Mouse (Mus musculus) kidney, embryonic 14.5 days (tissue): ENCODE results near the gene Flywch1. TPM values are rescaled to one million over a fixed set of nuclear protein-coding genes. Genes with fewer than 3 reads are reported as not detected.

Source experiments
- ATAC-seq: fragments of 200-750 bp; cut with Nextera tagmentation; 2 replicates; pipeline ENCODE4 v1.8.0; 2017; ENCODE audit warnings: moderate number of reproducible peaks, mild to moderate bottlenecking, moderate TSS enrichment, moderate library complexity; ENCODE audit not compliant: low FRiP score, low TSS enrichment
- H3K27ac ChIP-seq: fragments of 300-500 bp; sonication (generic); 2 replicates; pipeline ENCODE4 v1.5.1; 2014; ENCODE audit warnings: low read depth, mild to moderate bottlenecking, low read length, moderate library complexity, mixed read lengths
- H3K27me3 ChIP-seq: fragments of 300-500 bp; sonication (generic); 2 replicates; pipeline ENCODE4 v1.6.1; 2014; ENCODE audit warnings: mild to moderate bottlenecking, low read length; ENCODE audit not compliant: control insufficient read depth, insufficient read depth
- H3K36me3 ChIP-seq: fragments of 300-500 bp; sonication (generic); 2 replicates; pipeline ENCODE4 v1.6.1; 2014; ENCODE audit warnings: low read length, mixed read lengths; ENCODE audit not compliant: control insufficient read depth, insufficient read depth
- H3K4me1 ChIP-seq: fragments of 300-500 bp; sonication (generic); 2 replicates; pipeline ENCODE4 v1.6.1; 2014; ENCODE audit warnings: low read length, mixed read lengths; ENCODE audit not compliant: control insufficient read depth, insufficient read depth
- H3K4me2 ChIP-seq: fragments of 300-500 bp; sonication (generic); replicated peaks from 2 replicates; pipeline ENCODE4 v1.6.1; 2014; ENCODE audit warnings: low read depth, mild to moderate bottlenecking, low read length
- H3K4me3 ChIP-seq: fragments of 300-500 bp; sonication (generic); 2 replicates; pipeline ENCODE4 v1.5.1; 2014; ENCODE audit warnings: mild to moderate bottlenecking, low read length
- H3K9ac ChIP-seq: fragments of 300-500 bp; sonication (generic); 2 replicates; pipeline ENCODE4 v1.6.1; 2014; ENCODE audit warnings: low read depth, mild to moderate bottlenecking, low read length, moderate library complexity
- H3K9me3 ChIP-seq: fragments of 300-500 bp; sonication (generic); 2 replicates; pipeline ENCODE4 v1.6.1; 2016; ENCODE audit warnings: low read length; ENCODE audit not compliant: control insufficient read depth
- WGBS: fragments of 180-500 bp; shearing (Covaris S2); extraction: QIAGEN DNeasy Blood & Tissue Kit; methylation state at CpG from one replicate; pipeline ENCODE4 v1.1.7; 2014; 5-methylcytosine and 5-hydroxymethylcytosine counted together
- polyA plus RNA-seq: library from polyadenylated mRNA; unstranded; fragments of >200 nt; fragmentation: Nextera tagmentation; extraction: Ambion mirVana; gene quantifications from 2 replicates; pipeline ENCODE4 v1.2.1, GENCODE M21; 2014

Flywch1 gene
- polyA plus RNA-seq: 73.0 and 91.7 TPM in 2 replicates

GRCm38 (mm10) chr17:23771284-23772218 is at the start of gene Flywch1:
Gene Flywch1, minus strand, starts transcription at chr17:23771602.
- peak within 1 kb of the TSS; percentile 93 for H3K9ac ChIP-seq
- H3K27me3 ChIP-seq: no peaks in the 10 kb centered on the region
- H3K36me3 ChIP-seq: peaks cover 4% of the 10 kb centered on the region; the same call in 1 of the 2 replicates
- peak; percentile 98 for ATAC-seq
- H3K27ac ChIP-seq: peak within 1 kb of the TSS; percentile 71
- no peaks in the 10 kb centered on the region for H3K9me3 ChIP-seq
- peak within 1 kb of the TSS; percentile 88 for H3K4me3 ChIP-seq
- H3K4me1 ChIP-seq: peaks cover 7% of the 10 kb centered on the region; the same call in 1 of the 2 replicates
- whole genome bisulfite sequencing: 3% methylated on average over 50 of the region's 58 CpGs
- peak within 1 kb of the TSS; percentile 76 for H3K4me2 ChIP-seq

GRCm38 (mm10) chr17:23820731-23821130 is 49.3 kb upstream of the Flywch1 start:
- no peak overlapping the region for H3K4me3 ChIP-seq
- H3K27ac ChIP-seq: no peak overlapping the region
- WGBS: 98% methylated on average over 5 of the region's 5 CpGs
- peaks cover 24% of the 10 kb centered on the region for H3K9me3 ChIP-seq
- H3K9ac ChIP-seq: no peak overlapping the region
- ATAC-seq: no peak
- H3K36me3 ChIP-seq: peaks cover 100% of the 10 kb centered on the region
- no peak overlapping the region for H3K4me2 ChIP-seq
- H3K27me3 ChIP-seq: no peaks in the 10 kb centered on the region
- H3K4me1 ChIP-seq: no peaks in the 10 kb centered on the region

DNA sequence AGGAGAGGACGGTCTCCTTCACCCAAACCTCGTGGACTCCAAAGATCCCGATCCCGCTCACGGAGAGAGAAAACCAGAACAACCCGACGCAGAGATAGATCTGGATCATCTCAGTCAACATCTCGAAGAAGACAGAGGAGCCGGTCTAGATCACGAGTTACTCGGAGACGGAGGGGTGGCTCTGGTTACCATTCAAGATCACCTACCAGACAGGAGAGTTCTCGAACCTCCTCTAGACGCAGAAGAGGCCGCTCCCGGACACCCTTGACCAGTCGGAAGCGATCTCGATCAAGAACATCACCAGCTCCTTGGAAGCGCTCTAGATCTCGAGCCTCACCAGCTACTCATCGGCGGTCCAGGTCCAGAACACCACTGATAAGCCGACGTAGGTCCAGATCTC is 47.8 kb upstream of the Flywch1 start:
- no peaks in the 10 kb centered on the region for H3K4me1 ChIP-seq
- H3K27ac ChIP-seq: no peak overlapping the region
- peaks cover 28% of the 10 kb centered on the region for H3K9me3 ChIP-seq
- no peak overlapping the region for H3K4me2 ChIP-seq
- H3K27me3 ChIP-seq: no peaks in the 10 kb centered on the region
- no peak overlapping the region for H3K4me3 ChIP-seq
- H3K36me3 ChIP-seq: peaks cover 100% of the 10 kb centered on the region
- no peak overlapping the region for H3K9ac ChIP-seq
- 98% methylated on average over 25 of the region's 25 CpGs for WGBS
- no peak for ATAC-seq

GRCm38 (mm10) chr17:23818579-23818978 is 47.2 kb upstream of the Flywch1 start:
- Histone ChIP-seq H3K27ac (no peak overlapping the region), H3K4me2 (no peak overlapping the region), H3K36me3 (peaks cover 100% of the 10 kb centered on the region), H3K4me1 (no peaks in the 10 kb centered on the region), H3K9ac (no peak overlapping the region), H3K27me3 (no peaks in the 10 kb centered on the region), H3K9me3 (peaks cover 28% of the 10 kb centered on the region), H3K4me3 (no peak overlapping the region)
- ATAC-seq: no peak
- 99% methylated on average over 8 of the region's 8 CpGs for WGBS

GRCm38 (mm10) chr17:23815641-23816040 is 44.2 kb upstream of the Flywch1 start:
- H3K9me3 ChIP-seq: peaks cover 28% of the 10 kb centered on the region
- WGBS: 98% methylated on average over 16 of the region's 16 CpGs
- no peak for ATAC-seq

DNA sequence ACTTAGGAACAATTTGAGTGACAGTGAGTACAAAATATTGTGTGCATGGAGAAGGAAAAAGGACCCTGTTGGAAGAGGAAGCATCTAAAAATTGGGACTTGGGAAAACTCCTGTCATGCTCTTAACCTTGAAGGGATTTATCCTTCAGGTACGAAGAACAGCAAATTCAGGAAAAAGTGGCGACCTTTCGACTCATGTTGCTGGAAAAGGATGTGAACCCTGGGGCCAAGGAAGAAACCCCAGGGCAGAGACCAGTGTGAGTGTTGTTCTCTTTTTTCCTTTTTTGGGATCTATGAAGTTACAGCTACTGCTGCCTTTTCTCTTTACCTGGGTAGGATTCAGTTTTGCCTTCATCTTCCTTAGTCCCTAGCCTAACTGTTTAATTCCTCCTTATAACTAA is 36.5 kb upstream of the Flywch1 start:
- no peaks in the 10 kb centered on the region for H3K9me3 ChIP-seq
- 95% methylated on average over 3 of the region's 3 CpGs for WGBS
- H3K4me3 ChIP-seq: no peak overlapping the region
- peaks cover 23% of the 10 kb centered on the region for H3K4me1 ChIP-seq
- H3K27me3 ChIP-seq: no peaks in the 10 kb centered on the region
- peaks cover 61% of the 10 kb centered on the region for H3K36me3 ChIP-seq
- H3K27ac ChIP-seq: no peak overlapping the region
- H3K4me2 ChIP-seq: no peak overlapping the region
- no peak overlapping the region for H3K9ac ChIP-seq
- no peak for ATAC-seq

More at GRCm38 (mm10) chr17:23815641-23816040, 44.2 kb upstream of the Flywch1 start:
- Histone ChIP-seq H3K27ac (no peak overlapping the region), H3K36me3 (peaks cover 99% of the 10 kb centered on the region), H3K9ac (no peak overlapping the region), H3K4me2 (no peak overlapping the region), H3K4me3 (no peak overlapping the region), H3K4me1 (no peaks in the 10 kb centered on the region), H3K27me3 (no peaks in the 10 kb centered on the region)

DNA sequence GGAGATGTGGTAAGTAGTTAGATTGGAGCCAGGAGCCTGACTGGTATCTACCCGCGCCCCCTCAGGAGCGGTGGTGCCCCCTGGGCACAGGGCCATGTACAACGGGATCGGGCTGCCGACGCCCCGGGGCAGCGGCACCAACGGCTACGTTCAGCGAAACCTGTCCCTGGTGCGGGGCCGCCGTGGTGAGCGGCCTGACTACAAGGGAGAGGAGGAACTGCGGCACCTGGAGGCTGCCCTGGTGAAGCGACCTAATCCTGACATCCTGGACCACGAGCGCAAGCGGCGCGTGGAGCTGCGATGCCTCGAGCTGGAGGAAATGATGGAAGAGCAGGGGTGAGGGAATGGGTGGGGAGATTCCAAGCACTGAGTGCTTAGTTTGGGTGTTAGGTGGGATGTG is 35.5 kb upstream of the Flywch1 start:
- Histone ChIP-seq H3K9me3 (no peaks in the 10 kb centered on the region), H3K27ac (no peak overlapping the region), H3K4me1 (peaks cover 23% of the 10 kb centered on the region), H3K36me3 (peaks cover 51% of the 10 kb centered on the region), H3K9ac (peak overlapping the region; percentile 29), H3K27me3 (no peaks in the 10 kb centered on the region), H3K4me3 (0 out of 2 replicates have a peak overlapping the region, but pooled peaks have one; percentile 5), H3K4me2 (peak overlapping the region; percentile 23)
- WGBS: 57% methylated on average over 25 of the region's 25 CpGs
- no peak for ATAC-seq

- peak overlapping the region; percentile 99 for H3K9ac ChIP-seq
Observed at GRCm38 (mm10) chr17:23804426-23805085, 33.2 kb upstream of the Flywch1 start.

More at GRCm38 (mm10) chr17:23804426-23805085, 33.2 kb upstream of the Flywch1 start:
- no peak for ATAC-seq
- H3K9me3 ChIP-seq: no peaks in the 10 kb centered on the region
- H3K4me3 ChIP-seq: peak overlapping the region; percentile 99
- H3K36me3 ChIP-seq: peaks cover 28% of the 10 kb centered on the region
- H3K4me2 ChIP-seq: peak overlapping the region; percentile 48
- no peaks in the 10 kb centered on the region for H3K27me3 ChIP-seq
- 5% methylated on average over 8 of the region's 8 CpGs for WGBS
- peaks cover 23% of the 10 kb centered on the region for H3K4me1 ChIP-seq
- H3K27ac ChIP-seq: no peak overlapping the region; the same call in 1 of the 2 replicates
